Mouse (Mus musculus): ENCODE results near the gene Hnrnpf.

- no peak for TF ChIP-seq MAFK (IDR thresholded peaks at IDR 0.05; ENCODE audit: insufficient replicate concordance, low read length)
- TF ChIP-seq CTCF (conservative IDR thresholded peaks at IDR 0.05 in 1 of 2, IDR thresholded peaks at IDR 0.05 in 1 of 2; ENCODE audit: low read depth in 2 of 2, low read length in 2 of 2) = no peak
- no peak for TF ChIP-seq ZKSCAN1 (IDR thresholded peaks at IDR 0.05; ENCODE audit: borderline replicate concordance, low read depth, low read length)
- TF ChIP-seq POLR2A (IDR thresholded peaks at IDR 0.05; ENCODE audit: low read depth, low read length) = no peak
Observed at GRCm38 (mm10) chr6:117905260-117905930, 5.3 kb downstream of the Hnrnpf start.

Measured in CH12.LX (cell line).